Mouse (Mus musculus) G1E (cell line): ENCODE measurements at regions not wholly inside any gene's neighbourhood (a gene's known extent, or its start where the extent isn't known, plus 50 kb on each side); places are given as distances from the start of the nearest gene placed in this dataset.

Experiments used
- CTCF ChIP-seq: IDR thresholded peaks from 2 replicates; pipeline ENCODE4 v1.5.1; 2012; ENCODE audit warnings: low read depth, low read length, inconsistent platforms, mixed read lengths
- POLR2AphosphoS5 ChIP-seq: IDR thresholded peaks from 2 replicates; pipeline ENCODE4 v1.6.1; 2012; ENCODE audit warnings: low read depth, low read length, inconsistent platforms; ENCODE audit not compliant: insufficient replicate concordance

DNA sequence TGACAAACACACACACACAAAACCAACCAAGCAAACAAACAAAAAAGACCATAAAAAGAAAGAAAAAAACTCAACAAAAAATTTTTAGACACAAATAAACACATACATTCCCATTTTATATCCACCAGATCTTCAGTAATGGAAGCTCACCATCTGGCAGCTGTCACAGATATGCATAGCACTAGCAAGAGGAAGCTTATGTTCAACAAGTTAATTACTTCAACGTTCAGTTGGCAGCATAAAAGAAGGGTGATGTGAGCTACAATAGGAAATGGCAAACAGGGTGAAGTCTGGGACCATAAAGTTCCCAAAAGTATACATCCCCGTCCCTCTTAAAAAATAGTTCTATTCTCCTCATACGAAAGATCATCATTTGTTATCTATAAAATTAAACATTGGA, 188.0 kb upstream of the Grm3 start:
- no peak for TF ChIP-seq CTCF
- no peak for TF ChIP-seq POLR2AphosphoS5
